Mouse (Mus musculus): ENCODE measurements around the gene Ntng2.
A peak's percentile ranks its signal among the peaks of the same experiment; 100 is the strongest.

Gene Ntng2

DNA sequence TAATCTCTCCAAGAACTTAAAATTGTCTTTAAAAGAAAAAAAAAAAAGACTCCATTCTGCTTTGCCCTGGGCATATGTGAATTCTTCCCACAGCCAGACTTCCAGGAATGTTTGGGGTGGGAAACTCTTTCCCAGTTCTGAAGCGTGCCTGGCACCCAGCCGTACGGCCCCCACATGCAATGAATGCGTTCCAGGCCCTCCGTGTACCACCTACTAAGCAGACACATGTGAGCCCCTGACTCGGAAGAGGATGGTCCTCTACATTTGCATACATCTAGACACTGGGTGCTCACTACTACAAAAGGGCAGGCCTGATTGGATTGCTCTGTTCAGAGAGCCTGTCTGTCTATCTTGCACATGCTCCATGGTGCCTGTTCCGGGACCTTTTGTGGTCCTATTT lies 17.0 kb downstream of the Ntng2 start:
- DNase-seq (ENCODE audit: low spot score) = no peak

DNA sequence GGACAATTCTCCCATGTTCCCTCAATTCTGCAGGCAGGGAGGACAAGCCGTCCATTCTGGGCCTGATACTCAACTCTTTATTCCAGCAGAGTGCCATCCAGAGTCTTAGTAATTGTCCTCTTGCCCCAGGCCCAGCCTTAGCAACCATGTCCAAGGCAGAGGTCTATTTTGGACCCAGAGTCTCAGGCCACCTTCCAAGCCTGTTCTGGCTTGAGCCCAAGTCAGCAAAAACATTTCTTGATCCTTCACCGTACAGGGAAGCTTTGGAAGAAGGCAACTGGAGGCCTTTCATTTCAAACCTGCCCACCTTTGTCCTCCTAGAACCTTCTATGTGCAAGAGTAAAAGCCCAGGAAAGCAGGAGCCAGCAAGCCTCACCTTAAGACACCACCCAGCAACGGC lies 17.8 kb downstream of the Ntng2 start:
- no peak for DNase-seq (ENCODE audit: low spot score)

DNA sequence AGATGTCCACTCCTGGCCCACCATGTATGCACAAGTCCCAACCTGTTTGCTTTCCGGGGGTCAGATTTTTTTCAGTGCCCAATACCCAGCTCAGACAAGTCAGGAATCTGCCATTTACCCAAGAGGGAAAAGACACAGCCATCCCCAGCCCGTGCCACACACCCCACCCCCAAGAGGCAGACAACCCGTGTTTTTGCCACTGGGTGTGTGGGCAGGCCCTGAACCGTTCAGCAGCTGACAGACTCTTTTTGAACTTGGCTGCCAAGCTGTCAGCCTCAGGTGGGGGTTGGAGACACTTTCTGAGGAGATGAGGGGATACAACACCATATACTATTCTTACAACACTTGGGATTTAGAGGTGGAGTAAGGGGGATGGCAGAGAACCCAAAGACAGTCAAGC lies 18.8 kb downstream of the Ntng2 start:
- DNase-seq (ENCODE audit: low spot score) = no peak

- no peak for DNase-seq (ENCODE audit: low spot score)
These were observed 22.5 kb downstream of the Ntng2 start for GRCm38 (mm10) chr2:29230191-29230835.

- no peak for DNase-seq (ENCODE audit: low spot score)
These were observed 26.1 kb downstream of the Ntng2 start for GRCm38 (mm10) chr2:29226671-29227070.

- no peak for DNase-seq (ENCODE audit: low spot score)
These were observed 29.1 kb downstream of the Ntng2 start for GRCm38 (mm10) chr2:29223591-29224262.

- no peak for DNase-seq (ENCODE audit: low spot score)
These were observed 30.5 kb downstream of the Ntng2 start for GRCm38 (mm10) chr2:29222302-29222701.

- DNase-seq (ENCODE audit: low spot score) = no peak
These were observed 34.0 kb downstream of the Ntng2 start for GRCm38 (mm10) chr2:29218831-29219230.

- DNase-seq (ENCODE audit: low spot score) = peak; percentile 39
These were observed 34.9 kb downstream of the Ntng2 start for GRCm38 (mm10) chr2:29217897-29218296.

- no peak for DNase-seq (ENCODE audit: low spot score)
These were observed 35.8 kb downstream of the Ntng2 start for GRCm38 (mm10) chr2:29217042-29217441.

GRCm38 (mm10) chr2:29216286-29217012 lies 36.4 kb downstream of the Ntng2 start:
- DNase-seq (ENCODE audit: low spot score) = peak; percentile 46

- no peak for DNase-seq (ENCODE audit: low spot score)
These were observed 46.6 kb downstream of the Ntng2 start for GRCm38 (mm10) chr2:29206156-29206555.

DNA sequence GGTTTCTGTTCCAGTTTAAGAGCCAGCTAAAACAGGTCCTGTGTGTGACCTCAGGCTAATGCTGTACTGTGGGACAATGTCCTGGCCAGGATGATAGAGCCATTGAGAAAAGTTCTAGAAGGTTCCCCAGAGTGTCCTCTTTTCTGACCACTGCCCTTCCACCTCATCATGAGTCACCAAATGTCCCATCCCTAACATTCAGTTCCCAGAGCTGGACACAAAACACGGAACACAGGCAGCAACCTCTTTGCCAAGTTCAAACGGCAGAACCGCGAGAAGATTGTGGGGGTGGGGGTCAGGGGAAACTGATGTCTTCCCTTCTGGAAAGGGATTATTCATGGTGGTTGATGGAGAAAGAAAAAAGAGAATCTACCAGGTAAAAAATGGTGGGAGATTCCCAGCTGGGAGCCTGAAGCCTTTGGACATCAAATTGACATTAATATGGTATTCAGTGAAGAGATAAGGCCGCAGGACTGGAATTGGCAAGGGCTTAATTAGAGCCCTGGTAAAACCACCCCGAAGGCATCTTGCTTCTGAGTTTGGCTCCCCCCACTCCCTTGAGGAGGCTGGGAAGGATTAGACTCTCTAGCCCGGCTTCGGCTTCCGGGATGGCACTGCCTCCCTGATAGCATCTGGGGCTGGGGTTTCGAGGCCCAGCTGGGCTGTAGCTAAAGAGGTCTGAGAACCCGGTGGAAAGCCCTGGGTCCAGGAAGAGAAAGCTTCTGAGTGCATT lies 51.4 kb downstream of the Ntng2 start:
- DNase-seq (ENCODE audit: low spot score) = no peak

DNA sequence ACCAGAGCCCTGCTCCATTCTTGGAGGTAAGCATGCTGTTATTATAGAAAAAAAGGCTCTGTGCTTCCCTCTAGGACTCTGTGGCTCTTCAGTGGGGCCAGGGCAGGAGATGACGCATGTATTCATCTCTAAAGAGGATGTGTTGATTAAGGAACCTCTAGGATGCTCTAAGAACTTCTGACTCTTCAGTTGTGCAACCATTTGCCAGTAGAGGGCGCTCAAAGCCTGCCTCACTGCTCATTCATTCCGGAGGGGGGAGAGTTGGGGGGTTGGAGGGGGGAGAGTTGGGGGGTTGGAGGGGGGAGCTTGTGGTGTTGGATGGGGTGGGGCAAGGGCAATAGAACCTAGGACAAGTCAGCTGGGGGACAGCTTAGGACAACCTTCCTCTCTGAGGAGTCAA lies 52.9 kb downstream of the Ntng2 start:
- DNase-seq (ENCODE audit: low spot score) = peak; percentile 53

DNA sequence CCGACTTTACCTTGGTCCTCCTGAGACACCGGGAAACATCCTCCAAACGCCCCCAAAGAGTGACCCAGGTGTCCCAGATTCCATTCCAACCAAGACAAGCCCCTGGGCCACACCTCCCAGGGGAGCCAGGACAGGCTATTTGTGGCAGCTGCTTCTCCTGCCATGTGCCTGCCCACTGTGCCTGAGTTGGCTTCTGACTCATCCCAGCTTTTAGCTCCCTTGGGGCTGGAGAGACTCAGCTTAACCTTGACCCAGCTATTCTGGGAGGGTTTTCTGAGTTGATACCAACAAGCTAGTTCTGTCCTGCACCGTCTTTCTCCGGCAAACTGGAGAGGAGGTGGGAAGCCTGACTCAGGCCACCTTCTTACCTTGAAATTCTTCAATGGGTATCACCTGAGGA lies 54.4 kb downstream of the Ntng2 start:
- DNase-seq (ENCODE audit: low spot score) = no peak

- no peak for DNase-seq (ENCODE audit: low spot score)
These were observed 56.0 kb downstream of the Ntng2 start for GRCm38 (mm10) chr2:29196844-29197243.

GRCm38 (mm10) chr2:29194547-29195463 lies 58.0 kb downstream of the Ntng2 start:
- DNase-seq (ENCODE audit: low spot score) = peak; percentile 78

GRCm38 (mm10) chr2:29193819-29194546 lies 58.8 kb downstream of the Ntng2 start:
- DNase-seq (ENCODE audit: low spot score) = no peak

- DNase-seq (ENCODE audit: low spot score) = no peak
These were observed 60.1 kb downstream of the Ntng2 start for GRCm38 (mm10) chr2:29192629-29193278.

Data from urinary bladder, postnatal 14 days (tissue).